Mouse (Mus musculus) hindbrain, postnatal 0 days (tissue): ENCODE data around the gene Dnah2. TPM values are rescaled to one million over a fixed set of nuclear protein-coding genes. Genes with fewer than 3 reads are reported as not detected.
"Not testable (repeated sequence)": the region's sequence is repeated elsewhere in the genome, so short reads cannot be mapped to it uniquely, and the experiment has no call there.

Experiments used
- ATAC-seq: fragments of 200-750 bp; cut with Nextera tagmentation; 2 replicates; pipeline ENCODE4 v1.8.0; 2017; ENCODE audit warnings: mild to moderate bottlenecking, moderate TSS enrichment, moderate library complexity
- DNase-seq: peaks from one replicate; pipeline ENCODE4 v3.0.0-alpha.2; 2015; ENCODE audit warnings: low spot score
- H3K27ac ChIP-seq: fragments of 300-500 bp; sonication (generic); 2 replicates; pipeline ENCODE4 v1.5.1; 2014; ENCODE audit warnings: mild to moderate bottlenecking
- H3K27me3 ChIP-seq: fragments of 300-500 bp; sonication (generic); 2 replicates; pipeline ENCODE4 v1.6.1; 2014; ENCODE audit warnings: low read length, mixed read lengths; ENCODE audit not compliant: insufficient read depth
- H3K36me3 ChIP-seq: fragments of 300-500 bp; sonication (generic); 2 replicates; pipeline ENCODE4 v1.6.1; 2014; ENCODE audit warnings: low read length, mixed read lengths; ENCODE audit not compliant: insufficient read depth
- H3K4me1 ChIP-seq: fragments of 300-500 bp; sonication (generic); 2 replicates; pipeline ENCODE4 v1.6.1; 2014; ENCODE audit warnings: antibody characterized with exemption, low read length, mixed read lengths; ENCODE audit not compliant: insufficient read depth
- H3K4me2 ChIP-seq: fragments of 300-500 bp; sonication (generic); 2 replicates; pipeline ENCODE4 v1.6.1; 2014; ENCODE audit warnings: low read depth, mild to moderate bottlenecking, low read length, moderate library complexity, mixed read lengths
- H3K4me3 ChIP-seq: fragments of 300-500 bp; sonication (generic); 2 replicates; pipeline ENCODE4 v1.5.1; 2014; ENCODE audit warnings: low read length
- H3K9ac ChIP-seq: fragments of 300-500 bp; sonication (generic); replicated peaks from 2 replicates; pipeline ENCODE4 v1.6.1; 2014; ENCODE audit warnings: mild to moderate bottlenecking, low read length, moderate library complexity, mixed read lengths
- H3K9me3 ChIP-seq: fragments of 300-500 bp; sonication (generic); 2 replicates; pipeline ENCODE4 v1.6.1; 2016; ENCODE audit warnings: low read length, mixed read lengths
- CTCF ChIP-seq: IDR thresholded peaks from 2 replicates; pipeline ENCODE4 v1.5.1; 2016; ENCODE audit warnings: antibody characterized with exemption, control low read depth, low read depth
- WGBS: fragments of 180-500 bp; shearing (Covaris S2); extraction: QIAGEN DNeasy Blood & Tissue Kit; methylation state at CpG from one replicate; pipeline ENCODE4 v1.1.7; 2014; 5-methylcytosine and 5-hydroxymethylcytosine counted together
- polyA plus RNA-seq: library from polyadenylated mRNA; unstranded; fragments of >200 nt; fragmentation: Nextera tagmentation; extraction: Ambion mirVana; gene quantifications from 2 replicates; pipeline ENCODE4 v1.2.1, GENCODE M21; 2015
- total RNA-seq: library from RNA; depleted of rRNA; stranded (reverse); fragments of >200 nt; gene quantifications from 2 replicates; pipeline ENCODE4 v1.2.3, GENCODE M21; 2014

The Dnah2 gene
- total and polyA plus RNA-seq, 2 experiments from 2014 or later: 2.0 to 3.9 TPM

- no peak overlapping the region for H3K9ac ChIP-seq
- H3K9me3 ChIP-seq: no peaks in the 10 kb centered on the region
- no peaks in the 10 kb centered on the region for H3K36me3 ChIP-seq
- no peaks in the 10 kb centered on the region for H3K4me1 ChIP-seq
- TF ChIP-seq CTCF: no peak
- no peaks in the 10 kb centered on the region for H3K27me3 ChIP-seq
- no peak overlapping the region for H3K27ac ChIP-seq
- 79% methylated on average over 1 of the region's 1 CpGs for WGBS
- no peak overlapping the region for H3K4me2 ChIP-seq
- ATAC-seq (no peak), DNase-seq (no peak)
- no peak overlapping the region for H3K4me3 ChIP-seq
These were observed 13.9 kb downstream of the Dnah2 start for GRCm38 (mm10) chr11:69534990-69535389.

DNA sequence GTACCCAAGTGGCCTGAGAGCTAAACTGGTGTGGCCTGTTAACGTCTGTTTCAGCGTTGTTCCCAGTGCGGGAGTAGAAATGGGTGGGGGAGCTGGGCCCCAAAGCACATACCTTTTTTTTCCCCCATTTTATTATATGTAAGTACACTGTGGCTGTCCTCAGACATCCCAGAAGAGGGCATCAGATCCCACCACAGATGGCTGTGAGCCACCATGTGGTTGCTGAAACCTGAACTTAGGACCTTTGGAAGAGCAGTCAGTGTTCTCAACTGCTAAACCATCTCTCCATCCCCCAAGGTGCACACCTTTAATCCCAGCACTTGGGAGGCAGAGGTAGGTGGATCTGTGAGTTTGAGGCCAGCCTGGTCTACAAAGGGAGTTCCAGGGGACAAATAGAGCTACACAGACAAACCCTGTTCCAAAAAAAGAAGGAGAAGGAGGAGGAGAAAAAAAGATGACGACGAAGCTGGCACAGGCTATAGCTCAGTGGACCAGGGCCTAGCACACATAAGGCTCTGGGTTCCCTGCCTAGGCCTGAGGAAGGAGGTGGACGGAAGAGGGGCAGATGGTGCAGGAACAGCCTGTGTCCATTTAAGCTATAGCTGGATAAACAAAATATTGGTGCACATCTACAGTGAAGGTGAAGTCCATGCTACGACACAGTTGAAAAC is 16.3 kb downstream of the Dnah2 start:
- H3K4me1 ChIP-seq: peaks cover 5% of the 10 kb centered on the region; the same call in 1 of the 2 replicates
- no peak for ATAC-seq
- TF ChIP-seq CTCF: peak; percentile 37; the same call in 1 of the 2 replicates
- no peak overlapping the region for H3K9ac ChIP-seq
- no peak for DNase-seq
- H3K27ac ChIP-seq: no peak overlapping the region
- no peaks in the 10 kb centered on the region for H3K9me3 ChIP-seq
- no peaks in the 10 kb centered on the region for H3K36me3 ChIP-seq
- H3K4me2 ChIP-seq: no peak overlapping the region
- no peak overlapping the region for H3K4me3 ChIP-seq
- H3K27me3 ChIP-seq: no peaks in the 10 kb centered on the region
- 81% methylated on average over 7 of the region's 7 CpGs for WGBS

DNA sequence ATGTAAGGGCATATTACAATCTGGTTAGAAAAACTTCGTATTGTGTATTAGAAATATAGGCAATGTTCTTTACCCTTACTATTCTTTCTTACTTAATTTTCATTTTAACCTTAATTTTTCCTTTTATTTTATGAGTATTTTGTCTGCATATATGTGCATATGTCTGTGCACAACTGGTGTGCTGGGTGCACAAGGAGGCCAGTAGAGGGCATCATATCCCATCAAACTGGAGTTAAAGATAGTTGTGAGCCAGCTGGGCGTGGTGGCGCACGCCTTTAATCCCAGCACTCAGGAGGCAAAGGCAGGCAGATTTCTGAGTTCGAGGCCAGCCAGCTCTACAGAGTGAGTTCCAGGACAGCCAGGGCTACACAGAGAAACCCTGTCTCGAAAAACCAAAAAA is 18.2 kb downstream of the Dnah2 start:
- 88% methylated on average over 6 of the region's 6 CpGs for WGBS
- not testable (repeated sequence) for DNase-seq

DNA sequence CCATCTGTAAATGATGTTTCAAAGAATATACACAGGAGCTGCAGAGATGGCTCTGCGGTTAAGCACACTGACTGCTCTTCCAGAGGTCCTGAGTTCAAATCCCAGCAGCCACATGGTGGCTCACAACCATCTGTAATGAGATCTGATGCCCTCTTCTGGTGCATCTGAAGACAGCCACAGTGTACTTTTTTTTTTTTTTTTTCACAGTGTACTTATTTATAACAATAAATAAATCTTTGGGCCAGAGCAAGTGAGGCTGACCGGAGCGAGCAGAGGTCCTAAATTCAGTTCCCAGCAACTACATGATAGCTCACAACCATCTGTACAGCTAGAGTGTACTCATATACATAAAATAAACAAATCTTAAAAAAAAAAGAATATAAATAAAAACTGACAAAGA is 18.6 kb downstream of the Dnah2 start:
- DNase-seq, ATAC-seq, H3K27me3 ChIP-seq, H3K9me3 ChIP-seq, H3K36me3 ChIP-seq, H3K4me3 ChIP-seq, H3K4me2 ChIP-seq, H3K27ac ChIP-seq, H3K4me1 ChIP-seq, H3K9ac ChIP-seq: not testable (repeated sequence)
- peak; percentile 16; the same call in 1 of the 2 replicates for TF ChIP-seq CTCF
- 91% methylated on average over 3 of the region's 3 CpGs for WGBS

More for the DNA sequence above, 18.2 kb downstream of the Dnah2 start:
- not testable (repeated sequence) for H3K27ac ChIP-seq, H3K9ac ChIP-seq, H3K4me2 ChIP-seq, H3K9me3 ChIP-seq, H3K4me3 ChIP-seq, H3K27me3 ChIP-seq, H3K4me1 ChIP-seq, H3K36me3 ChIP-seq, ATAC-seq
- TF ChIP-seq CTCF: peak; percentile 38

DNA sequence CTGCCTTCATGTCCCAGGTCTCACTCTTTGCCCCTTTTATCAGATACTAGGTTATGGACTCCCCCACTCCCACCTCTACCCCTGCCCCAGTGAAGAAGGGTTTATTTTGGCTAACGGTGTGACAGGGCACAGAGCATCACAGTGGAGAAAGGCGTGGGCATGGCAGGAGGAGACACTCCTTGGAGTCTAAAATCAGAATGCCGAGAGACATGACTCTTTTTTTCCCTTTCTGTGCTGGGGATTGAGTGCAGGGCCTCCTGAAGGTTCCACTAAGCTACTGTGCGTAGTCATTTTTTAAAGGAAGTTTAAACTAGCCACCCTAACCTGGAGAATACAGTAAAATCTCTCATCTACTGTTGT is 20.9 kb downstream of the Dnah2 start:
- H3K4me1 ChIP-seq: peaks cover 6% of the 10 kb centered on the region; the same call in 1 of the 2 replicates
- H3K4me2 ChIP-seq: peak overlapping the region; percentile 48; the same call in 1 of the 2 replicates
- peak overlapping the region; percentile 92 for H3K27ac ChIP-seq
- H3K36me3 ChIP-seq: no peaks in the 10 kb centered on the region
- H3K27me3 ChIP-seq: no peaks in the 10 kb centered on the region
- no peak for TF ChIP-seq CTCF
- H3K9ac ChIP-seq: no peak overlapping the region
- no peak overlapping the region for H3K4me3 ChIP-seq
- DNase-seq: no peak
- H3K9me3 ChIP-seq: no peaks in the 10 kb centered on the region
- ATAC-seq: no peak
- WGBS: 69% methylated on average over 4 of the region's 4 CpGs

- Histone ChIP-seq H3K27me3 (no peaks in the 10 kb centered on the region), H3K36me3 (no peaks in the 10 kb centered on the region), H3K4me2 (peak overlapping the region; percentile 48), H3K9ac (peak overlapping the region; percentile 48), H3K9me3 (no peaks in the 10 kb centered on the region), H3K4me1 (peaks cover 6% of the 10 kb centered on the region; the same call in 1 of the 2 replicates), H3K27ac (peak overlapping the region; percentile 92), H3K4me3 (peak overlapping the region; percentile 2; the same call in 1 of the 2 replicates)
- 4% methylated on average over 30 of the region's 30 CpGs for WGBS
- no peak for TF ChIP-seq CTCF
- ATAC-seq (peak; percentile 73), DNase-seq (peak; percentile 75)
These were observed 21.5 kb downstream of the Dnah2 start for GRCm38 (mm10) chr11:69527098-69528030.
